Mouse (Mus musculus): ENCODE measurements around the gene Mrrf. TPM values are rescaled to one million over a fixed set of nuclear protein-coding genes. Genes with fewer than 3 reads are reported as not detected.

The Mrrf gene
- 14.6 and 17.0 TPM in 2 replicates for polyA plus RNA-seq (2015; fragmentation: Nextera tagmentation; extraction: Ambion mirVana)

DNA sequence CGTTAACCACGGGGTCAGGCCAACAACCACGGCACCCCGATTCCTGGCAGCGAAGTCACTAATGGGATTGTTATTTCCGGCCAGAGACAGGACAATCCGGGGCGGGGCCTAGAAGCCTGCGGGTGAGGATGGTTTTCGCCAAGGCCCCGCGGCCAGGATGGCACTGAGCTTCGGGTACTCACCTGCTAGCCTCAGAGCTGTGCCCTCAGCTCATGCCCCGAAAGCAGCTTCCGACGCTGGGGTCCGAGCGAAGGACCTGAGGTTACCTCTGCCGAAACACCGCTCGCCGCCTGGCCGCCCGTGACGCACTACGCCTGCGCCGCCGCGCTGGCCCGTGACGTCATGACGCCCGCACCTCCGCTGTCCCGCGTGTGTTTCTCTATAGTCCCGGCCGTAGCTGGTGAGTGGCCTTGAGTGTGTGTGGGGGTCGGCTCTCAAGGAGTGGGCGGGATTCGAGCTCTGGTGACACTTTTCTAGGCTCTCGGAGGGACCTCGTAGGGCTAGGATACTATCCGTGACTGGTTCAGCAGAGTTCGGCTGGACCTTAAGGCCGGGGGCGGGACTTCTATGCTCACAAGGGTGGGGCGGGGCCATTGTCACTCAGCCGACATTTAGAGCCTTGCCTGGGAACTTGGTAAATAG, at the start of gene Mrrf, which contains the start of gene Rbm18:
Gene Mrrf (plus strand): TSS at position 90 of the 642 bp plus-strand sequence.
Gene Rbm18 (minus strand): TSS at position 474 of the 642 bp plus-strand sequence.
- H3K4me2 ChIP-seq (ENCODE audit: low read depth, low read length), result peak within 1 kb of the TSS; percentile 80
- peak within 1 kb of the TSS; percentile 92 for H3K4me3 ChIP-seq (ENCODE audit: low read depth, low read length)
- peak within 1 kb of the TSS; percentile 88 for H3K9ac ChIP-seq (ENCODE audit: low read depth, low read length)
- peak; percentile 94 for ATAC-seq (ENCODE audit: low read depth)
- peak within 1 kb of the TSS; percentile 85 for H3K27ac ChIP-seq (ENCODE audit: low read length)
- H3K36me3 ChIP-seq (ENCODE audit: control insufficient read depth, insufficient read depth), result peaks cover 17% of the 10 kb centered on the region
- peaks cover 11% of the 10 kb centered on the region for H3K4me1 ChIP-seq (ENCODE audit: control insufficient read depth, low read depth, low read length)
- no peaks in the 10 kb centered on the region for H3K27me3 ChIP-seq (ENCODE audit: control insufficient read depth, insufficient read depth, low read depth, low read length)
- WGBS (ENCODE audit: insufficient replicate concordance), result under 1% methylated on average over 50 of the region's 50 CpGs
- H3K9me3 ChIP-seq (replicated peaks; ENCODE audit: control insufficient read depth, low read length), result no peaks in the 10 kb centered on the region

DNA sequence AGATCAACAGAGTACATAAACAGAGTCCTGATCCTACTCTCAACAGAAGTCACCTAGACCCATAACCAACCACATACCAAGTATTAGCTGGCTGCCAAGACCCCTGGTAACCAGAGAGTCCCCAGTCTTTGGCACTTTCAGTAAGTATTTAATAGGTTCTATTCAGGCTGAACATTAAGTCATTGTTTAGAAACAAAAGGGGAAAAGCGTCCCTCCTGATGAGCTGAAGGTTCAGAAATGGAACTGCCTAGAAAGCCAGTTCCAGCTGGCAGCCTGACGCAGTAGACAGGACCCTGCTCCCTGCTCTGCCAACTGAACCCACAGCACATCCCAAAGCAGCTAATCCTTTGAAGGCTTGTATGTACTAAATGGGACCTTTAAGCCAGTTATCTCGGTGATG, 47.0 kb upstream of the Mrrf start:
- Histone ChIP-seq H3K9ac (ENCODE audit: low read depth, low read length) (no peak overlapping the region), H3K4me3 (ENCODE audit: low read depth, low read length) (no peak overlapping the region), H3K9me3 (replicated peaks; ENCODE audit: control insufficient read depth, low read length) (no peaks in the 10 kb centered on the region), H3K27ac (ENCODE audit: low read length) (no peak overlapping the region), H3K4me2 (ENCODE audit: low read depth, low read length) (no peak overlapping the region), H3K36me3 (ENCODE audit: control insufficient read depth, insufficient read depth) (no peaks in the 10 kb centered on the region), H3K4me1 (ENCODE audit: control insufficient read depth, low read depth, low read length) (peaks cover 5% of the 10 kb centered on the region), H3K27me3 (ENCODE audit: control insufficient read depth, insufficient read depth, low read depth, low read length) (peaks cover 55% of the 10 kb centered on the region)
- no peak for ATAC-seq (ENCODE audit: low read depth)
- 42% methylated on average over 3 of the region's 3 CpGs for WGBS (ENCODE audit: insufficient replicate concordance)

DNA sequence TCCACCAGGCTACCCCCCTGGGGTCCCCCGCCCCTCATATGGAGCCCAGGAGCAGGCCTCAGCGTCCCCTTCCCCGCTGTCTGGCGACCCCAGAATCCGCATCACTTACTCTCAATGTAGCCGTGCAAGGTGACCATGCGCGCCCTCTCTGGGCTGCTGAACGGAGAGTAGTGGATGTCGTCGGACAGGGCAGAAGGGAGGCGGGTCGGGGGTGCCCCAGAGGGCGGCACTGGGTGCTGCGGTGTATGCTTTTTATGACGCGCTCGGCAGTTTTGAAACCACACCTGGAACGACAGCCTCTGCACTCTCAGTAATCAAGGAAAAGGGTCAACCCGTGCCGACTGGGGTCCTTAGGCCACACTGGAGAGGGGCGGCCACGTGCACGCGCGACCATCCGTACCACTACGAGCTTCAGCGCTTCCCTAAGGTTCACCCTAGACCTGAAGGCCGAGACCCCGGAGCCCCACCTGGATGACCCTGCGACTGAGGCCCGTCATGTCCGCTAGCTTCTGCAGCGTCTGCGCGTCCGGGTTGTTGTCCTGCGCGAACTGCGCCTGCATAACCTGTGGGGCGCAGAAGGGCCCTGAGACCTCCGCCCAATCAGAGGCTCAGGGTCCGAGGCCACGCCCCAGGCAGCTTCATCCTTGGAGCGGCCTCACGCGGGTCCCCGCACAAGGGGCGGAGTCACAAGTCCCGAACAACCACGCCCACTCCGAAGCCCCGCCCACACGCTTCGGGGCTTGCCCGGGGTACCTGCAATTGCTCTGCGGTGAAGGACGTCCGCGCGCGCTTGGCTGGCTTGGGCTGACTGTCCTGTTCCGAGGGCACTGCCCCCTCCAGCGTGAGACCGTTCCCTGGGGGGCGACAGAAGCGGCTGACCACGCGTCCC, 45.1 kb upstream of the Mrrf start:
- Histone ChIP-seq H3K9ac (ENCODE audit: low read depth, low read length) (0 out of 2 replicates have a peak overlapping the region, but pooled peaks have one; percentile 10), H3K27ac (ENCODE audit: low read length) (no peak overlapping the region), H3K27me3 (ENCODE audit: control insufficient read depth, insufficient read depth, low read depth, low read length) (peaks cover 73% of the 10 kb centered on the region), H3K9me3 (replicated peaks; ENCODE audit: control insufficient read depth, low read length) (no peaks in the 10 kb centered on the region), H3K4me2 (ENCODE audit: low read depth, low read length) (peak overlapping the region; percentile 70), H3K36me3 (ENCODE audit: control insufficient read depth, insufficient read depth) (no peaks in the 10 kb centered on the region), H3K4me3 (ENCODE audit: low read depth, low read length) (peak overlapping the region; percentile 52), H3K4me1 (ENCODE audit: control insufficient read depth, low read depth, low read length) (peaks cover 5% of the 10 kb centered on the region)
- ATAC-seq (ENCODE audit: low read depth), result peak; percentile 82
- 1% methylated on average over 70 of the region's 70 CpGs for WGBS (ENCODE audit: insufficient replicate concordance)

DNA sequence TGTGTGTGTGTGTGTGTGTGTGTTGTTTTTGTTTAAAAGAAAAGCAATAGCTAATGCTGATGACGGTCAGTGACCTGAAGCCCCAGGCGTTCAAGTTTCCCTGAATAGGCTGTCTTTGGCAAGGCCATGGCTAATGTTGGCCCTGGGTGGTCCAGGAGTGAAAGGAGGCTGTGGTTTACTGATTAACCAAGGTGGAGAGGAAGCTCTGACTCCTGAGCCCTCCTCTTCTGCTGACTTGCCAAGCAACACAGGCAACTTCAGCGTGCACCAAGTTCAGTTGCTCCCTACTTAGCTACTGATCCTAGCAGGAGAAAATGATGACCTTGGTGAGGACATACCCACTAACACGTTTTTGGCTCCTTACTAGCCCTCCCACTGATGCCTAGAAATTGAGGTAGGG, 43.4 kb upstream of the Mrrf start:
- Histone ChIP-seq H3K27me3 (ENCODE audit: control insufficient read depth, insufficient read depth, low read depth, low read length) (peaks cover 80% of the 10 kb centered on the region), H3K4me2 (ENCODE audit: low read depth, low read length) (no peak overlapping the region), H3K4me1 (ENCODE audit: control insufficient read depth, low read depth, low read length) (peaks cover 5% of the 10 kb centered on the region), H3K27ac (ENCODE audit: low read length) (no peak overlapping the region), H3K9ac (ENCODE audit: low read depth, low read length) (no peak overlapping the region), H3K36me3 (ENCODE audit: control insufficient read depth, insufficient read depth) (no peaks in the 10 kb centered on the region), H3K4me3 (ENCODE audit: low read depth, low read length) (no peak overlapping the region), H3K9me3 (replicated peaks; ENCODE audit: control insufficient read depth, low read length) (no peaks in the 10 kb centered on the region)
- WGBS (ENCODE audit: insufficient replicate concordance), result 10% methylated on average over 4 of the region's 4 CpGs
- ATAC-seq (ENCODE audit: low read depth), result no peak

DNA sequence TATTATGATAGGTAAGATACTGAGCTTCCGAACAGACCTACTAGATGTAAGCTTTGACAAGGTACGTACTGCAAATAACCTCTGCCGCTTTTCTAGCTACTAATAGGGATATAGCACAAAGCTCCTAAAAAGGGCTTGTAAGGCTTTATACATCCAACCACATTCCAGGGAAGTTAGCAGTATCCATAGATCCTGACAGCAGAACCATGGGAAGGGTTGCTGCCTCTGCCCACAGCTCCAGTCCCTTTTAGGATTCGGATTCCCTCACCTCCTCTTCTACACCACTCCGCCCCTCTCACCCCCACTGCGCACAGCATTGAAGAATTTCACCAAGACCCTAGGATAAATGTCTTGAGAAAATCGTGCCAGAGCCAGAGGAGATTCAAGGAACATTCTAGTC, 42.9 kb upstream of the Mrrf start:
- ATAC-seq (ENCODE audit: low read depth), result no peak
- no peak overlapping the region for H3K4me2 ChIP-seq (ENCODE audit: low read depth, low read length)
- H3K27me3 ChIP-seq (ENCODE audit: control insufficient read depth, insufficient read depth, low read depth, low read length), result peaks cover 86% of the 10 kb centered on the region

DNA sequence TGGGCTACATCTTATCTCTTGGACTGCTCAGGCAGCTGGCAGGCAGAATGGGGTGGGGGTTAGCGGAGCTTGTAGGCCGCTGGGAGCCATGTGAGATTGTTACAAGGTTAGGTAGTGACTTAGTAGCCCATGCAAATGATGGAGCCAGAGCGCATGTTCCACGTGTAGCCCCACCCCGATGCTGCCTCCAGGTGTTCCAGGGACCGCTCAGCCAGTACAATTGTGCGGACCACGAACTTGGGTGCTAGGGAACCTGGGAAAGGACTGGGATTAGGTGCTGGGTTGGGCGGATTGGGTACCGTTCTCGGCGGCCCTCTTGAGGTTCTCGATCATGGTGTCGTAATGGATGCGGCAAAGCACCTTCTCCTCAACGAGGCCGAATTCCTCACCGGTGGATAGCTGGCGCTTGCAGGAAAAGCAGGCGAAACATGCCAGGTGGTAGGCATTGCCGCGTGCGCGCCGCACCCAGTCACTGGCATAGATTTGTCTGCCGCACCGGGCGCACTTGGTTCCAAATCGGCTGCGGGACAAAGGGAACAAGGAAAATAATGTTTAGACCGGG, 42.2 kb upstream of the Mrrf start:
- H3K9ac ChIP-seq (ENCODE audit: low read depth, low read length), result no peak overlapping the region
- ATAC-seq (ENCODE audit: low read depth), result no peak
- no peak overlapping the region for H3K4me3 ChIP-seq (ENCODE audit: low read depth, low read length)
- no peak overlapping the region for H3K4me2 ChIP-seq (ENCODE audit: low read depth, low read length)
- H3K27ac ChIP-seq (ENCODE audit: low read length), result no peak overlapping the region
- H3K9me3 ChIP-seq (replicated peaks; ENCODE audit: control insufficient read depth, low read length), result no peaks in the 10 kb centered on the region
- peaks cover 92% of the 10 kb centered on the region for H3K27me3 ChIP-seq (ENCODE audit: control insufficient read depth, insufficient read depth, low read depth, low read length)
- WGBS (ENCODE audit: insufficient replicate concordance), result 6% methylated on average over 31 of the region's 31 CpGs
- peaks cover 5% of the 10 kb centered on the region for H3K4me1 ChIP-seq (ENCODE audit: control insufficient read depth, low read depth, low read length)
- no peaks in the 10 kb centered on the region for H3K36me3 ChIP-seq (ENCODE audit: control insufficient read depth, insufficient read depth)

More for the DNA sequence above, 42.9 kb upstream of the Mrrf start:
- H3K27ac ChIP-seq (ENCODE audit: low read length), result no peak overlapping the region
- H3K36me3 ChIP-seq (ENCODE audit: control insufficient read depth, insufficient read depth), result no peaks in the 10 kb centered on the region
- 26% methylated on average over 7 of the region's 7 CpGs for WGBS (ENCODE audit: insufficient replicate concordance)
- H3K4me3 ChIP-seq (ENCODE audit: low read depth, low read length), result no peak overlapping the region
- H3K9ac ChIP-seq (ENCODE audit: low read depth, low read length), result no peak overlapping the region
- no peaks in the 10 kb centered on the region for H3K9me3 ChIP-seq (replicated peaks; ENCODE audit: control insufficient read depth, low read length)
- peaks cover 5% of the 10 kb centered on the region for H3K4me1 ChIP-seq (ENCODE audit: control insufficient read depth, low read depth, low read length)

DNA sequence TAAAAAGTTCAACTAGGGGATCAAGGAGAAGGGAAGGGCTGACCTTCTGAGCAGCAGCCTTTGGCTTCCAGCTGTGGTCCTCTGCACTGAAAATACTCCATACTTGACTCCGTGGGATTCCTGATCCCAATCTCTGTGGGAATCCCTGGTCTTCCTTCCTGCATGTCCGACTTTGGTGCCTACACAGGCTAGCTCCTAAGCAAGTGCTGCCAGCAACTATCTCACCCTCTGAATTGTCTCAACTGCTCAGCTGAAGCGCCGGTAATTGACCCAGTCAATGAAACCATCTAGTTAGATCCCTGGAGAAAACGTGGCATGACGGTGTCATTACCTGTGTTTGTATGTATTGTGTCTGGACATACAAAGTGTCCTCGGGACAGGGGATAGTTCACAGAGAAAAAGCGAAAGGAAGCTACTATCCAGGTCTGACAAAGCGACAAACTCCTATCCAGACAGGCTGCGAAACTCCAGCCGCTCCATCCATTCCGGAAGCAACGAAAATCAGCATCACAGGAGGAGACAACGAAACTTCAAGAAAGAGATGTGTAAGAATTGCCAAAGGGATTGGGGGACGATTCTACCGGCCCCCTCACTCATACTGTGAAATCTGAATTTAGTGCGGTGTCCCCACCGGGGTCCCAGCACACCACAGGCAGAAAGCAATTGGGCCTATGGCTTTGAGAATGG, 38.9 kb upstream of the Mrrf start:
- no peak overlapping the region for H3K4me2 ChIP-seq (ENCODE audit: low read depth, low read length)
- H3K4me1 ChIP-seq (ENCODE audit: control insufficient read depth, low read depth, low read length), result no peaks in the 10 kb centered on the region
- H3K27ac ChIP-seq (ENCODE audit: low read length), result no peak overlapping the region
- peaks cover 99% of the 10 kb centered on the region for H3K27me3 ChIP-seq (ENCODE audit: control insufficient read depth, insufficient read depth, low read depth, low read length)
- no peaks in the 10 kb centered on the region for H3K9me3 ChIP-seq (replicated peaks; ENCODE audit: control insufficient read depth, low read length)
- ATAC-seq (ENCODE audit: low read depth), result no peak
- H3K36me3 ChIP-seq (ENCODE audit: control insufficient read depth, insufficient read depth), result no peaks in the 10 kb centered on the region
- 6% methylated on average over 18 of the region's 18 CpGs for WGBS (ENCODE audit: insufficient replicate concordance)
- no peak overlapping the region for H3K9ac ChIP-seq (ENCODE audit: low read depth, low read length)
- H3K4me3 ChIP-seq (ENCODE audit: low read depth, low read length), result no peak overlapping the region

DNA sequence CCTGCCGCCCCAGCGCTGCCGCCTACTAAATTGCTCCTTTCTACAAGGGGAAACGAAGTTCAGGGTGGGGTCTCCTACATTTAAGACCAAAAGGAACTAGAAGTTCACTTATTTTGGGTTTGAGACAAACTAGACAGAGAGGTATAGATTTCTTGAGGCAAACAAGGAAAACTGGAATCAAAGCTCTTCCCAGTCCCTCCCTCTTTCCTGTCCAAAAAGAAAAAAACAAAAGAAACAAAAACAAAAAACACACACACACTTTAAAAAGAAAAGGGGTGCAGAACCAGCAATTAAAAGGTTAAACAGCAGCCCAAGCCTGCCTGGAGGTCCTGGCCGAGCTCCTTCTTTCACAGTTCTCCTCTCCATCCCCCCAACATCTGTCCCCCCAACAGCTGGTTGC, 38.2 kb upstream of the Mrrf start:
- Histone ChIP-seq H3K4me3 (ENCODE audit: low read depth, low read length) (no peak overlapping the region), H3K36me3 (ENCODE audit: control insufficient read depth, insufficient read depth) (no peaks in the 10 kb centered on the region), H3K4me2 (ENCODE audit: low read depth, low read length) (no peak overlapping the region), H3K27ac (ENCODE audit: low read length) (no peak overlapping the region), H3K27me3 (ENCODE audit: control insufficient read depth, insufficient read depth, low read depth, low read length) (peaks cover 100% of the 10 kb centered on the region), H3K9ac (ENCODE audit: low read depth, low read length) (no peak overlapping the region), H3K9me3 (replicated peaks; ENCODE audit: control insufficient read depth, low read length) (no peaks in the 10 kb centered on the region), H3K4me1 (ENCODE audit: control insufficient read depth, low read depth, low read length) (no peaks in the 10 kb centered on the region; the same call in 1 of the 2 replicates)
- ATAC-seq (ENCODE audit: low read depth), result no peak
- 8% methylated on average over 5 of the region's 5 CpGs for WGBS (ENCODE audit: insufficient replicate concordance)

Data from liver, embryonic 16.5 days (tissue).